Mouse (Mus musculus) megakaryocyte progenitor cell, adult 5-6 weeks (primary cell): ENCODE measurements around the gene Prss40. TPM values are rescaled to one million over a fixed set of nuclear protein-coding genes. Genes with fewer than 3 reads are reported as not detected.

Source experiments
- ATAC-seq: replicated peaks from 2 replicates; pipeline ENCODE4 v1.8.0; 2016; ENCODE audit warnings: mild to moderate bottlenecking, moderate TSS enrichment, inconsistent platforms; ENCODE audit not compliant: poor library complexity
- total RNA-seq, 2 experiments: library from RNA; stranded (forward) in 1 of 2; stranded (reverse) in 1 of 2; fragments of 157-497, 149-512 nt in 1 of 2; fragments of 200-1000 nt in 1 of 2; gene quantifications; 2 replicates each; pipeline versions ENCODE4 v1.2.3 to v1.2.4; 2015 to 2017

The Prss40 gene
- total RNA-seq (2015), result not detected in 2 replicates
- not detected in 2 replicates for total RNA-seq (2017)

DNA sequence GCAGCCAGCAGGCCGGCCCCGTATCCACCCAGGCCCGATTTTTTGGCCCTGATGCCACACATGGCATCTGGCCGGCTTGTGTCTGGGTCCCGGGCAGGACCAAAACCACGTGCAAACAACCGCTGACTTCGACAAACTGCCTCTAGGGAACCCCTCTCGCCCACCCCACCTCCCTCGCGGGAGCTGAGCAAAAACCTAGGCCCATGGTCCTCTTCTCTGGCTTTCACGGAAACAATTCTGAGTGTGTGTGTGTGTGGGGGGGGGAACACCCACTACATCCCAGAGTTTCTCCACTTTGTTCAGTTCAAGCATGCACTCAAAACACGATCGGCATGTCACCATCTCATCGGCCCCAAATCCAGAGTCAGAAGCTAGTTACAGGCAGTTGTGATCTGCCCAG is at the start of gene Prss40:
Prss40 (minus strand) TSS at position 101 of the 400 bp plus-strand sequence.
- no peak for ATAC-seq

DNA sequence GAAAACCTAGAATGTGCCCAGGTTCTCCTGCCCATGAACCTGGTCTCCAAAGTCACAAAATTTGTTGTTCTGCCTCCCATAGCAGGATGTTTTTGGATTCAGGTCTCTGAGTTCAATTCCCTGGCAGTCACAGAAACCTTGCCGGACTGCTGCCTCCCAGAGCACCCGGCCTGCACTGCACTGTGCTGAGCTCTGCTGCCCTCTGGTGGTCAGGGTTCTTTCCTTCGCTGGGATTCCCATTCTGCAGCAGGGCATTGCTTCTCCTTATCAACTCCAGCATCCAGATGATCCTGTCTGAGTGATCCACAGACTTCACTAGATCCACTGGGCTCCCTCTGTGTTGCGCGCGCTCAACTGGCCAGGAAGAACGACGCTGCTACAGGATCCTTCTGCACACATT is 41.6 kb upstream of the Prss40 start:
- ATAC-seq, result peak; percentile 100

DNA sequence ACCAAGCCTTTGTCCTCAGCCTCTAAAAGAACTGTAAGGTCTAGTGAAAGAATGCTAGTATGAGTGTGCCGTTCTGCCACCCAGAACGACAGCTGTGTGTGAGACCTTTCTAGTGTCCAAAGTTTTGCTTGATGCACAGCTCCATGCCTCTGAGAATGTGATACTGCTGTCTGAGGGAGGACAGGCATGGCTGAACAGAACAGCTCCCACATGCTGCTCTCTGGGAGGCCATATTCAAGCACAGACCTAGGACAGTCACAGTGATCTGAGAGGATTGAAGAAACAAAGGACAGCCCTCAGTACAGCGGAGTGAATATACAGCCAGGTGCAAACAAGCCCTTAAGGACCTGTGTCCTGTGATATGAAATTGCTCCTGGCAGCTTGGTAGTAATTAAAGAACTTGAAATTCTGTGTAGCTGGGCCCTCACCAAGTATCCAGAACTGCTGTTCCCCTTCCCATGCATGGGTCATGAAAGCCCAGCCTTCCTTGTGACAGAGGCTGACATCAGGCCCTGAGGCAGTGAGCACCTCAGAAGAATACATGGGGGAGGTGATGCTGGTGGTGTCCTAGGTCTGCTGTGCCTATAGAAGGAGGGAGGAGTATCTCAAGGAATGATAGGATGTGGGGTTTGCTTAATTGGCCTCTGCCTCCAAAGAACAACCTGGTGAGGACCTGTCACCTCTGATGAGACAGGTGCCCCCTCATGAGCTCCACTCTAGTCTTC is 40.7 kb upstream of the Prss40 start:
- ATAC-seq, result no peak

DNA sequence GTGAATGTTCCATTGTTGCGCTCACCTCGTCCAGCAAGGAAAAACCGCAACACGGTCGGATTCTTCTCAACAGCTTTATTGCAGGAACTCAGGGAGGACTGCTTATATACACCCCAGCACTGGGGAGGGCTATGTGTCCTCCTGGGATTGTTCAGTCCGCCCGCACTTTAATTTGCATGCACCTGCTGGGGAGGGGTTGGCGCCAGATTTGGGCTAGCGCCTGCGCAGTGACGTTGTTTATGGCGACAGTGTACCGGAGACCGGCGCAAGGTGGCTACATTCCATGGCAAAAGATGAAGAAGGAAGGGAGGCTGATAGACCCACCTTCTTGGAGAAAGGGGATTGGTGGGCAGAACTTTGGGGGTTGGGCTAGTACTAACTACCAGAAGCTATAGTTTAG is 39.3 kb upstream of the Prss40 start:
- ATAC-seq, result no peak

DNA sequence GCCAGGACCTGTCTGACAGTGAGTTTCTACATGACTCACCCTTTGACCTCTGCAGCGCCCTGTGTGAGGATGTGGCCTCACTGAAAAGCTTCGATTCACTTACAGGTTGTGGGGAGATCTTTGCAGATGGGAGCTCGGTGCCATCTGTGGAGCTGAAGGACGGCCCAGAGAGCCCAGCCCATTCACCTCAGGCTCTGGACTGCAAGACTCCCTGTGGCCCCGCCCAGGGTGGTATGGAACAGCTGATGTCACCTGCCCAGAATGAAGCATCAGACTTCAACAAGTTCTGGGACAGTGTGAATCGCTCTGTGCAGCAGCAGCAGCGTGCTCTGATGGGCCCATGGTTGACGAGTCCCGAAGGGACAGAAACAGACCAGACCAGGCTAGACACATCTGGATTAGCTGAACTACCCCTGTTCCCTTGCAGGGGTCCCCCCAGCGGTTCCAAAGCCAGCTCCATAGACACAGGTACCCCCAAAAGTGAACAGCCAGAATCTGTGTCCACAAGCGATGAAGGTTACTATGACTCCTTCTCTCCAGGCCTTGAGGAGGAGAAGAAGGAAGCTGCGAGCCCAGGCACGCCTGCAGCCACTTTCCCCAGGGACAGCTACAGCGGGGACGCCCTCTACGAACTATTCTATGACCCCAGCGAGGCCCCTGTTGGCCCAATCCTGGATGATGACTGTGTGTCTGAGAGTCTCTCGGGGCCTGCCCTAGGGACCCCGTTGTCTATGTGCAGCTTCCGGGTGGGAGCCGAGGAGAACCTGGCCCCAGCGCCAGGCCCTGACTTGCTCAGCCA is 26.8 kb upstream of the Prss40 start:
- ATAC-seq, result no peak

DNA sequence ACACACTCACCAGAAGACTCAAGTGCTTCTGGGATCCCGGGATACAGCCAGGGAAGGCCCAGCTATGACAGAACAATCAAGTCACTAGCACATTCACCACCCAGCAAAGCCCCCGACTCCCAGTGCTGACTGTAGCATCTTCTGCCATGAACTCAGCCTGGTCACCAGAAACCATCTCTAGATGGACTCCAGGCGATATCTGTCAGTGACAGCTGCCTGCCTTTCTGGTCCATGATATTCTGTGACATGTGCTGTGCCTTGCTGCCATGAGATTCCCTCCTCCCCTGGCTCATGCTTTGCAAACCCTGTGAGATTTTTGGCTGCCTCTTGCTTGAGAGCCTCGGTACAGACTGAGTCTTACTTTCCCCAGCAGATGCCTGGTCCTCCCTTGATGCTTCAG is 24.0 kb upstream of the Prss40 start:
- no peak for ATAC-seq

DNA sequence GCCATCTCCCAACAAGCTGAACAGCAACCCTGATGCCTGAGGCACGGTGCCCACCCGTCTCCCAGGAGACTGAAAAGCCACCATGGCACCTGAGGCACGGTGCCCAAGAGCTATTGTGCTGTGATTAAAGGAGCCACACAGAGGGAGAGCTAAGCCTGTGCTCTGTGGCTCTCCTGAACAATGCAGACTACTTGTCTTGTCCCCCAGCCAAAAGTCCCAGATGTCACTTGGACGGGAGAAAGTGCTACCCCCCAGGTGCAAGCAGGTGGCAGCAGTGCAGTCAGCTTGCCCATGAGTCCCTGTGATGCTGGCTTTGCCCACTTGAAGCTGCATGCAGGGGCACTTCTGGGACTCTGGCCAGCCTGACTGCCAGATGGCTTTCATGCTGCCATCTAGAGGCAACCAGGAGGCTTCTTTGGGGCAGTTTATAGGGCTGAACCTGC is 23.1 kb upstream of the Prss40 start:
- 0 out of 2 replicates have a peak, but pooled peaks have one; percentile 12 for ATAC-seq

DNA sequence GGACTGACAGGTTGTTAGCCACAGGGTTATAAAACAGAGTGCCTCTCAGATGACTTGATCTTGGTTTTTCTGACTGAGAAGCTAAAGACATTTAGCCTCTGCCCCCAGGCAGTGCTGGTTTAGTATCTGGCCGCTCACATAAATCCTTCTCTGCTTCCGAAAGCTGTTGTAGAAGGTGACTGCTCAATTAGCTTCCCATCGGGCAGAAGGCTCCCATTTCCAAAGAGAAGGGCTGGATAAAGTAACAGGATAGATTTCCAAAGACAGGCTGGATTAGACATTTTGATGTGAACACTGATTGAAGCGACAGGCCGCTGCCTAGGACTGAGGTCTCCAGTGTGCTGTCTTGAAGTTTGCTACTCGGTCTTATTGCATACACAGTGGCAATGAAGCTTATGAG is 21.5 kb upstream of the Prss40 start:
- ATAC-seq, result no peak

DNA sequence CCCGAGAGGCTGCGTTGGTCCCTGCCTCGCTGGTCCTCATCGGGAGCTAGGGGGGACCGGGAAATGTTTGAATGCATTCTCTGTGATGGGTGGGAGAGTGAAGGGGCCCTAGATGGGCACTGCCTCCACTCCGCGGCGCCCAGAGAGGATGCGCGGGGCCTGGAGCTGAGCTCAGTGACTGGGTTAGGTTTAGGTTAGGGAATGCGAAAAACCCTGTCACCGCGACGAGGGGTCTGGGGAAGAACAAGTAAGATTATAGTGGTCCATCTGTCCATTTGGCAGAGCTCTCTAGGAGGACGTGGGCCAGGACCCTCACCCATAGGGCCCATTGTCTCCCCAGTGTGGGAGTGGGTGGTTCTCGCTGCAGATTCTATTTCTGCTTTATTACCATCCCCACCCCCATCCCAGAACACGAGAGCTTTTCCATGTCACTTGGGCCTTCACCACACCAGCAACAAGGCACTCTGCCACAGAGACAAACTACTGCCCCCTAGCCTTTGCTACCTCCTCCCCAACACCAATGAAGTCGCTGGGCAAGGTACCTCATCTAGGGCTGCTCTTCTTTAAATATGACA is 19.1 kb upstream of the Prss40 start:
- ATAC-seq, result no peak

- ATAC-seq, result peak; percentile 99
Observed at GRCm38 (mm10) chr1:34578851-34579781, 18.4 kb upstream of the Prss40 start, which contains the start of gene Amer3. TSS of gene Amer3 (plus strand) at chr1:34579657.

DNA sequence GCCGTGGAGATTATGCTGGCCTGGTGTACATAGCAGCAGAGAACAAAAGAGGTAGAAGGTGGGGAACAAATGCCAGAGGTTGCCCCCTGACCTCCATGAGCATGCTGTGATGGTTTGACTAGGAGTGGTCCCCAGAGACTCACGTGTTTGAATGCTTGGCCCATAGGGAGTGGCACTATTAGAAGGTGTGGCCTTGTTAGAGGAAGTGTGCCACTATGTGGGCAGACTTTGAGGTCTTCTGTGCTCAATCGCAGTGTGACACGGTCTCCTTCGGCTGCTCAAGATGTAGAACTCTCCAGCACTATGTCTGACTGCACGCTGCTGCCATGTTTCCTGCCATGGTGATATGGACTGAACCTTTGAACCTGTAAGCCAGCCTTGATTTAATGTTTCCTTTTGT is 12.5 kb upstream of the Prss40 start:
- peak; percentile 77 for ATAC-seq

GRCm38 (mm10) chr1:34571431-34571830 is 10.7 kb upstream of the Prss40 start:
- ATAC-seq, result no peak

DNA sequence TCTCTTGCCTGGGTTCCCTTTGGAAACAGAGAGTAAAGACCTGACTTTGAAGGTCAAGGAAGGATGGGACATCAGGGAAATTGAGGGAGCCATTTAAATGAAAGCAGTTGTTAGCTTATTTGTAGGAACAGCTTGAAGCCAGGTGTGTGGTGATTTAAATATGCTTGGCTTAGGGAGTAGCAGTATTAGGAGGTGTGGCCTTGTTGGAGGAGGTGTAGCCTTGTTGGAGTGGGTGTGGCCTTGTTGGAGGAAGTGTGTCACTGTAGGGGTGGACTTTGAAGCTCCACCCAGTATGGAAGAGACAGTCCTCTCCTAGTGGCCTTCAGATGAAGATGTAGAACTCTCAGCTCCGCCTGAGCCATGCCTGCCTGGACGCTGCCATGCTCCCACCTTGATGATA is 9.1 kb upstream of the Prss40 start:
- no peak for ATAC-seq

GRCm38 (mm10) chr1:34568120-34568519 is 7.4 kb upstream of the Prss40 start:
- no peak for ATAC-seq

DNA sequence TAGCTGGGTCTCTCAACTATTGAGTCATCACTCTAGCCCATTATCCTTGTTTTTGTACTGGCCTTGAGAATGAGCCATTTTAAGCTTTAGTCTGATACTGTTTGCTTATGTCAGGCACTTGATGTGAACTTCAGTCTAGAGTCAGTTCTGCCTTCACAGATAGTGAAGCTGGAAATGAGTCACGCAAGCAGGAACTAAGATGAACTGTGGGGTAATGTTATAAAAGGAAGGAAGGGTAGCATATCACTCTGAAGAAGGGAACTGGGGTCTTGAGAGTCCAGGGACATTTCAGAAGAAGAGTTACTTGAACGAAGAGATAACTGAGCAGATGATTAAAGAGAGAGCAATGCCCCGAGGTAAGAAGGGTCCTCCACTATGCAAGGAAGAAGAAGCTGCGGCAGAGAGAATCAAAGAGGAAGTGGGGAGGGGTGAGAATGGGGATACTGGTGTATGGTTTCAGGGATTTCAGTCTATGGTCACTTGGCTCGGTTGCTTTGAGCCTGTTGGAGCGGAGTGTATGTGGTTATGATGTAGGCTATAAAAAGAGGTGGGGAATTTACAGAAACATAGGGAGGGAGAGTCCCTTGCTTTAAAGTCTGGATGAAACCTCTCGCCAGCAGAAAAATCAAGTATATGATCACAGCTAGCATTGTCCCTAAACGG is 3.8 kb upstream of the Prss40 start:
- ATAC-seq, result peak; percentile 66

GRCm38 (mm10) chr1:34554275-34554674 is 6.5 kb downstream of the Prss40 start:
- peak; percentile 55; the same call in 1 of the 2 replicates for ATAC-seq

DNA sequence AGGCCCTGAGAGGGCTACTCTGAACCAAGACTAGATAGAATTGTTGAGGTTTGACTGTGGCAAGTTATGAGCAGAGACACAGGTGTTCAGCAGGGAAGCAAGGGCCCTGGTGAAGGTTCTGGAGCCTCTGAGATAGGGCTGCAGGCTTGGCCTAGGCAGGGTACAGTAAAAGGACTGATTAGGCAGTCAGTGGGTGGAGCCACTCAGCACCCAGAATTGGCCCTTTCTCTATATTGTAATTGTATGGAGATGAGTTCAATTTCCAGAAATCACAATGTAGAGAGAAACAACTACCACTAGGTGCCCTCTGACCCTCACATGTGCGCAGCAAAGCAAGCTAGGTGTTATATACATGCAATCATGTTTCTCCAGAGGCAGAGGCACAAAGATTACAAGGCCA is 7.1 kb downstream of the Prss40 start:
- peak; percentile 37 for ATAC-seq

- ATAC-seq, result no peak
Observed at GRCm38 (mm10) chr1:34547074-34547473, 13.7 kb downstream of the Prss40 start.

- peak; percentile 65 for ATAC-seq
Observed at GRCm38 (mm10) chr1:34536767-34537485, 23.8 kb downstream of the Prss40 start.
